Mouse (Mus musculus) kidney, postnatal 0 days (tissue): ENCODE data around the gene Gnaq. TPM values are rescaled to one million over a fixed set of nuclear protein-coding genes. Genes with fewer than 3 reads are reported as not detected.

ENCODE experiments used
- ATAC-seq: fragments of 200-750 bp; cut with Nextera tagmentation; replicated peaks from 2 replicates; pipeline ENCODE4 v1.8.0; 2017; ENCODE audit warnings: low read depth, moderate number of reproducible peaks, moderate TSS enrichment, moderate library complexity; ENCODE audit not compliant: low FRiP score
- DNase-seq: peaks from one replicate; pipeline ENCODE4 v3.0.0-alpha.2; 2016; ENCODE audit warnings: low spot score
- H3K27ac ChIP-seq: fragments of 300-500 bp; sonication (generic); 2 replicates; pipeline ENCODE4 v1.5.1; 2014; ENCODE audit warnings: mild to moderate bottlenecking
- H3K27me3 ChIP-seq: fragments of 300-500 bp; sonication (generic); 2 replicates; pipeline ENCODE4 v1.6.1; 2014; ENCODE audit warnings: low read length, mixed read lengths; ENCODE audit not compliant: insufficient read depth
- H3K36me3 ChIP-seq: fragments of 300-500 bp; sonication (generic); 2 replicates; pipeline ENCODE4 v1.6.1; 2014; ENCODE audit warnings: low read length, mixed read lengths; ENCODE audit not compliant: insufficient read depth
- H3K4me1 ChIP-seq: fragments of 300-500 bp; sonication (generic); replicated peaks from 2 replicates; pipeline ENCODE4 v1.6.1; 2014; ENCODE audit warnings: antibody characterized with exemption, low read length, mixed read lengths; ENCODE audit not compliant: insufficient read depth
- H3K4me2 ChIP-seq: fragments of 300-500 bp; sonication (generic); 2 replicates; pipeline ENCODE4 v1.6.1; 2014; ENCODE audit warnings: mild to moderate bottlenecking, low read length, moderate library complexity, mixed read lengths
- H3K4me3 ChIP-seq: fragments of 300-500 bp; sonication (generic); replicated peaks from 2 replicates; pipeline ENCODE4 v1.5.1; 2014; ENCODE audit warnings: low read depth, low read length
- H3K9ac ChIP-seq: fragments of 300-500 bp; sonication (generic); 2 replicates; pipeline ENCODE4 v1.6.1; 2014; ENCODE audit warnings: low read depth, low read length
- H3K9me3 ChIP-seq: fragments of 300-500 bp; sonication (generic); replicated peaks from 2 replicates; pipeline ENCODE4 v1.6.1; 2016; ENCODE audit warnings: low read length, inconsistent platforms, mixed read lengths
- CTCF ChIP-seq: IDR thresholded peaks from 2 replicates; pipeline ENCODE4 v1.5.1; 2016; ENCODE audit warnings: antibody characterized with exemption, low read depth, mild to moderate bottlenecking, moderate library complexity
- WGBS: fragments of 180-500 bp; shearing (Covaris S2); extraction: QIAGEN DNeasy Blood & Tissue Kit; methylation state at CpG from one replicate; pipeline ENCODE4 v1.1.7; 2014; 5-methylcytosine and 5-hydroxymethylcytosine counted together
- polyA plus RNA-seq: library from polyadenylated mRNA; unstranded; fragments of >200 nt; fragmentation: Nextera tagmentation; extraction: Ambion mirVana; gene quantifications from 2 replicates; pipeline ENCODE4 v1.2.1, GENCODE M21; 2015

Gene Gnaq
- polyA plus RNA-seq, 1 experiment from 2014 or later = 27.2 TPM

DNA sequence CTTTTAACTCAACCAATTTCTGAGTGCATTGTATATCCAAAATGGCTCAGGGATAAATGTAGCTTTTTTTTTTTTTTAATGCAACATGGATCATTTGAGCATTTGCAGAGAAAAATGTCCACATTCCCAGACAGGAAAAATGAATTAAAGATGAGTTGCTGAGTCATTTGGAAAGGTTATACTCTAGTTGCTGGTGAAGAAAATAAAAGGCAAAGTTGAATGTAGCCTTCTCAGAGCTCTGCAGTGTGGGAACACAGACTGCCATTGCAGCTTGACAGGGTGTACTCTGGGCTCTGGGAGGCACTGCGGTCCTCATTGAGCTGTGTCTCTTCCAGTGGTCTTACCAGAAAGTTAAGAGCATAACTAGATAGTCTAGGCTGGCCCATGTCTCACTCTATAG, 160.3 kb downstream of the Gnaq start:
- Histone ChIP-seq H3K4me2 (no peak overlapping the region), H3K4me3 (no peak overlapping the region), H3K4me1 (peaks cover 6% of the 10 kb centered on the region; the same call in 1 of the 2 replicates), H3K36me3 (no peaks in the 10 kb centered on the region), H3K9me3 (no peaks in the 10 kb centered on the region), H3K9ac (no peak overlapping the region), H3K27ac (no peak overlapping the region), H3K27me3 (no peaks in the 10 kb centered on the region)
- 91% methylated on average over 1 of the region's 1 CpGs for WGBS
- ATAC-seq = no peak
- TF ChIP-seq CTCF = no peak
- DNase-seq = no peak

DNA sequence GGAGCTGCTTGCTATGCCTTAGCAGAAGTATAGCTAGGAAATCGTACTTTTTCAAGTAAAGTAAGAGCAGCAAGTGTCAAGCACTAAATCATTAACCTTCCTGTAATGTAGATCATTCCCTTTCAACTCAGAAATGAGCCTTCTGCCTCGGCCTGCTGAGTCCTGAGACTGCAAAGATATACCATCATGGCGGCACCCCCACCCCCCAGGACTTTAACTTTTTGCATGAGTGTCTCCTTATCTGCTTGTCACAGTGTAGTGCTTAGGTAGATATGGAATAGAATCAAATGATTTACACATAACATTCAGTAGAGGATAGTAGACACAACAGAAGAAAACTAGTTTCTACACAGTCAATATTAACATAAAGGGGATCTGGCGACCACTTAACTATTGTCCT, 167.8 kb downstream of the Gnaq start:
- Histone ChIP-seq H3K27ac (no peak overlapping the region), H3K27me3 (no peaks in the 10 kb centered on the region), H3K4me2 (no peak overlapping the region), H3K4me1 (no peaks in the 10 kb centered on the region), H3K9ac (no peak overlapping the region), H3K9me3 (no peaks in the 10 kb centered on the region), H3K4me3 (no peak overlapping the region), H3K36me3 (no peaks in the 10 kb centered on the region)
- no peak for TF ChIP-seq CTCF
- DNase-seq = no peak
- ATAC-seq = no peak
- WGBS = 47% methylated on average over 4 of the region's 4 CpGs

DNA sequence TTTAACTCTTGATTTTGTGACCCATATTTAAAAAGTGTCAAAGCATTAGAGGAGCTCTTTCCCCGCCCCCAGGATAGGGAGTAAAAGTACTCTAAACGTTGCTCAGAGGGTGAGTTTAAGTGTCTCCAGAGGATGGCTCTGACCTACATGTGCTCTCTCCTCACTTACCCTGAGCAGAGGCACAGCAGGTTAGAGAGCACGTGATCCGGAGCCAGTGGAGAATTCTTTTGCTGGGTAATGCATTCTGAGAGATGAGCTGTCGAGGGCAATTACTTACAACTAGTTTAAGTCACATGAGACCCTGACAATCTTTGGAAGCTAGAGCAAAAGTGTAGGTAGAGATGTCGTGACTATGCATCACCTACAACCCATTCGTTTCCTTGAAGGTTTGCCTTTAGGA, 168.7 kb downstream of the Gnaq start:
- H3K4me3 ChIP-seq = no peak overlapping the region
- no peaks in the 10 kb centered on the region for H3K27me3 ChIP-seq
- TF ChIP-seq CTCF = no peak
- WGBS = 65% methylated on average over 7 of the region's 7 CpGs
- no peak for ATAC-seq
- no peaks in the 10 kb centered on the region for H3K4me1 ChIP-seq
- H3K4me2 ChIP-seq = no peak overlapping the region
- DNase-seq = no peak
- no peaks in the 10 kb centered on the region for H3K36me3 ChIP-seq
- no peak overlapping the region for H3K9ac ChIP-seq
- no peak overlapping the region for H3K27ac ChIP-seq
- H3K9me3 ChIP-seq = no peaks in the 10 kb centered on the region

DNA sequence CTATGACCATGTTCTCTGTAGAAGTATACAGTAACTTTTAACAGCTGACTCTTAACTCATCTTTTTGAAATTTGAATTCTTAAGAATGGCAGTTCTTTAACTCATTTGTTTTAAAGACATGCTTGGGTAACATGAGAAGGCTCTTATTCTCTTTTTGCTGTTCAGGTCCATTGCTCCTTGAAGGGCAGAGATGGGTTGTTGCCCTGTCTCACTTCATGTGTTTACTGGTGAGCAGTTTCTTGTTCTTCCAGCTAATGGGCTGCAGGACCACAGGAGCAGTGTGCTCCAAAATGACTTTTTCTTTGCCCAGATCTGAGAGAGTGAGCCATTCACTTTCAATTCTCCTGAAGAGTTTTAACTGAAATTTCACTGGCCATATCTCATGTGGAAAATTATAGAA, 176.4 kb downstream of the Gnaq start:
- Histone ChIP-seq H3K27me3 (no peaks in the 10 kb centered on the region), H3K27ac (no peak overlapping the region), H3K4me3 (no peak overlapping the region), H3K4me2 (no peak overlapping the region), H3K36me3 (no peaks in the 10 kb centered on the region), H3K9ac (no peak overlapping the region), H3K9me3 (no peaks in the 10 kb centered on the region), H3K4me1 (no peaks in the 10 kb centered on the region)
- ATAC-seq (no peak), DNase-seq (no peak)
- no peak for TF ChIP-seq CTCF

DNA sequence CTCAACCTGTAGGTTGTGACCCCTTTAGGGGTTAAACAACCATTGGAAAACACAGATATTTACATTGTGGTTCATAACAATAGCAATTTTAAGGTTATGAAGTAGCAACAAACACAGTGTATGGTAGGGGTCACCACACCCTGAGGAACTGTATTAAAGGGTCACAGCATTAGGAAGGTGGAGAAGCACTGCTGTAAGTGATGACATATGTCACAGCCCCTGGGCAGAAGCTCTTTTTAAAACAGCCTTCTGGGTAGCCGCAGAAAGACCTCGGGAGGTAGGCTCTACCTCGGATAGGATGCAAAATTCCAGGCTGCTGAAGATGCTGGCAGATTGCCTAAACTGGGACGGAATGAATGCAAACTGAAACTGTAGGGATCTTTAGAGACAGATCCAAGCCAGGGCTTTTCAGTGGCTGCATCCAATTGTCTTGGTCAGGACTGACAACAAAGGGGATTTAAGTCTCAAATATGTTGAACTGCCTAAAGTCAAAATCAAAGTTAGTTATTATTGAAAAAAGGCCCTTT, 181.7 kb downstream of the Gnaq start:
- Histone ChIP-seq H3K27me3 (no peaks in the 10 kb centered on the region), H3K9ac (no peak overlapping the region), H3K4me1 (no peaks in the 10 kb centered on the region; the same call in 1 of the 2 replicates), H3K27ac (no peak overlapping the region), H3K9me3 (no peaks in the 10 kb centered on the region), H3K4me3 (no peak overlapping the region), H3K36me3 (no peaks in the 10 kb centered on the region), H3K4me2 (no peak overlapping the region)
- DNase-seq (no peak), ATAC-seq (no peak)
- WGBS = 46% methylated on average over 4 of the region's 4 CpGs
- no peak for TF ChIP-seq CTCF

DNA sequence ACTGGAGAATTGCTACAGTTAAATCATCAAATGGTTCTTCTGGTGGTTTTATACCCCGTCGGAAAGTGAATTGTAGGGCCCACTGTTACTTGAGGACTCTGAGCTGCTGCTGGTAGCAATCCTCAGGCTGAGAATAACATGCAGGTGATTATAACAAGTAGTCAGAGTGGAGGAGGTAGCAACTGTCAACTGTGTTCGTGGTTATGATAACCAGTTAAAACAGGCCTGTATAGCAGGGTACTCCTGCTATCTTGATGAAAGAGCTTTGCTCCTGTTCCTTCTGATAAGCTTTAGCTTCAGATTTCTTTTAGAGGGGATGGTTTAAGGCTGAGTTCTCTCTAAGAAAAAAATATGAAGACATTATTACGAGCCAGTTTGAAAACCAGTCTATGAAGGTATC, 182.9 kb downstream of the Gnaq start:
- no peak for TF ChIP-seq CTCF
- H3K9me3 ChIP-seq = no peaks in the 10 kb centered on the region
- H3K36me3 ChIP-seq = no peaks in the 10 kb centered on the region
- no peak overlapping the region for H3K4me2 ChIP-seq
- WGBS = 83% methylated on average over 4 of the region's 4 CpGs
- DNase-seq (no peak), ATAC-seq (no peak)
- no peaks in the 10 kb centered on the region for H3K27me3 ChIP-seq
- no peaks in the 10 kb centered on the region; the same call in 1 of the 2 replicates for H3K4me1 ChIP-seq
- no peak overlapping the region for H3K9ac ChIP-seq
- no peak overlapping the region for H3K27ac ChIP-seq
- H3K4me3 ChIP-seq = no peak overlapping the region
